Mouse (Mus musculus): ENCODE data around the gene Prmt3. TPM values are rescaled to one million over a fixed set of nuclear protein-coding genes. Genes with fewer than 3 reads are reported as not detected.

The Prmt3 gene
- total and polyA plus RNA-seq, 3 experiments = 62.5 to 73.9 (median 63.7) TPM

- no peaks in the 10 kb centered on the region for H3K9me3 ChIP-seq (replicated peaks; ENCODE audit: insufficient read depth, low read length)
- H3K27ac ChIP-seq (ENCODE audit: control insufficient read depth, low read depth, low read length) = no peak overlapping the region
- no peak overlapping the region for H3K4me3 ChIP-seq (ENCODE audit: control insufficient read depth in 1 of 2, insufficient read depth in 1 of 2, low read depth in 2 of 2, low read length in 2 of 2)
- DNase-seq (ENCODE audit: low read depth, low spot score) = no peak
- no peaks in the 10 kb centered on the region for H3K36me3 ChIP-seq (ENCODE audit: control insufficient read depth in 1 of 2, insufficient read depth in 2 of 2, low read length in 2 of 2)
- no peaks in the 10 kb centered on the region for H3K79me2 ChIP-seq (ENCODE audit: control insufficient read depth, insufficient read depth, low read length, poor library complexity)
- TF ChIP-seq E2F4 (IDR thresholded peaks at IDR 0.05; ENCODE audit: borderline replicate concordance, low read depth, low read length) (no peak), MAX (IDR thresholded peaks at IDR 0.05; ENCODE audit: low read length) (no peak), MEF2A (IDR thresholded peaks at IDR 0.05; ENCODE audit: extremely low read depth, insufficient replicate concordance, low read depth, low read length, poor library complexity, severe bottlenecking) (no peak), ETS1 (IDR thresholded peaks at IDR 0.05; ENCODE audit: low read depth, low read length) (no peak), ZKSCAN1 (IDR thresholded peaks at IDR 0.05; ENCODE audit: low read depth, low read length) (no peak), SIN3A (IDR thresholded peaks at IDR 0.05; ENCODE audit: low read length) (no peak), POLR2AphosphoS5 (IDR thresholded peaks at IDR 0.05; ENCODE audit: borderline replicate concordance, low read depth, low read length) (no peak), ELF1 (IDR thresholded peaks at IDR 0.05; ENCODE audit: low read depth, low read length) (no peak), EP300 (IDR thresholded peaks at IDR 0.05; ENCODE audit: low read depth in 1 of 2, low read length in 2 of 2) (no peak), USF2 (IDR thresholded peaks at IDR 0.05; ENCODE audit: borderline replicate concordance in 1 of 2, insufficient read depth in 1 of 2, low read depth in 1 of 2, low read length in 2 of 2) (no peak), CHD2 (IDR thresholded peaks at IDR 0.05; ENCODE audit: low read length) (no peak), ZMIZ1 (IDR thresholded peaks at IDR 0.05; ENCODE audit: low read depth, low read length) (no peak), BHLHE40 (IDR thresholded peaks at IDR 0.05; ENCODE audit: borderline replicate concordance, low read depth, low read length) (no peak)
- no peak overlapping the region for H3K9ac ChIP-seq (ENCODE audit: control insufficient read depth, low read depth, low read length, poor library complexity, severe bottlenecking)
- H3K27me3 ChIP-seq (ENCODE audit: control insufficient read depth in 1 of 2, insufficient read depth in 2 of 2, low read length in 2 of 2) = no peaks in the 10 kb centered on the region
- no peaks in the 10 kb centered on the region for H3K4me1 ChIP-seq (ENCODE audit: control insufficient read depth in 1 of 2, insufficient read depth in 2 of 2, low read length in 2 of 2)
These were observed 102.0 kb downstream of the Prmt3 start for GRCm38 (mm10) chr7:49879998-49880707.

- DNase-seq (ENCODE audit: low read depth, low spot score) = no peak
- Histone ChIP-seq H3K4me1 (ENCODE audit: control insufficient read depth in 1 of 2, insufficient read depth in 2 of 2, low read length in 2 of 2) (no peaks in the 10 kb centered on the region), H3K27ac (ENCODE audit: control insufficient read depth, low read depth, low read length) (no peak overlapping the region), H3K9ac (ENCODE audit: control insufficient read depth, low read depth, low read length, poor library complexity, severe bottlenecking) (no peak overlapping the region), H3K4me3 (ENCODE audit: control insufficient read depth in 1 of 2, insufficient read depth in 1 of 2, low read depth in 2 of 2, low read length in 2 of 2) (no peak overlapping the region), H3K36me3 (ENCODE audit: control insufficient read depth in 1 of 2, insufficient read depth in 2 of 2, low read length in 2 of 2) (no peaks in the 10 kb centered on the region), H3K27me3 (ENCODE audit: control insufficient read depth in 1 of 2, insufficient read depth in 2 of 2, low read length in 2 of 2) (no peaks in the 10 kb centered on the region), H3K79me2 (ENCODE audit: control insufficient read depth, insufficient read depth, low read length, poor library complexity) (no peaks in the 10 kb centered on the region), H3K9me3 (replicated peaks; ENCODE audit: insufficient read depth, low read length) (no peaks in the 10 kb centered on the region)
- TF ChIP-seq RAD21 (IDR thresholded peaks at IDR 0.05; ENCODE audit: low read depth, low read length) = no peak
- no peak for TF ChIP-seq BHLHE40 (IDR thresholded peaks at IDR 0.05; ENCODE audit: borderline replicate concordance, low read depth, low read length)
- no peak for TF ChIP-seq TCF12 (IDR thresholded peaks at IDR 0.05; ENCODE audit: low read depth, low read length)
- no peak for TF ChIP-seq MAX (IDR thresholded peaks at IDR 0.05; ENCODE audit: low read length)
- no peak for TF ChIP-seq GATA1 (IDR thresholded peaks at IDR 0.05; ENCODE audit: low read depth, low read length)
- no peak for TF ChIP-seq ZC3H11A (IDR thresholded peaks at IDR 0.05; ENCODE audit: low read depth, low read length)
- no peak for TF ChIP-seq EP300 (IDR thresholded peaks at IDR 0.05; ENCODE audit: low read depth in 1 of 2, low read length in 2 of 2)
- no peak for TF ChIP-seq POLR2AphosphoS2 (IDR thresholded peaks at IDR 0.05; ENCODE audit: low read length)
- no peak for TF ChIP-seq NELFE (IDR thresholded peaks at IDR 0.05; ENCODE audit: low read depth, low read length)
- no peak for TF ChIP-seq CTCF (IDR thresholded peaks at IDR 0.05 in 2 of 3, conservative IDR thresholded peaks at IDR 0.05 in 1 of 3; ENCODE audit: control insufficient read depth in 1 of 3, insufficient read depth in 1 of 3, low read depth in 2 of 3, low read length in 3 of 3, poor library complexity in 1 of 3, severe bottlenecking in 1 of 3)
- no peak for TF ChIP-seq MXI1 (IDR thresholded peaks at IDR 0.05; ENCODE audit: low read depth, low read length)
- TF ChIP-seq SMC3 (IDR thresholded peaks at IDR 0.05; ENCODE audit: low read depth, low read length) = no peak
- no peak for TF ChIP-seq GABPA (IDR thresholded peaks at IDR 0.05; ENCODE audit: low read depth, low read length)
- no peak for TF ChIP-seq KAT2A (conservative IDR thresholded peaks at IDR 0.05; ENCODE audit: low read depth, low read length)
- TF ChIP-seq CHD1 (IDR thresholded peaks at IDR 0.05; ENCODE audit: low read depth, low read length) = no peak
- no peak for TF ChIP-seq HCFC1 (IDR thresholded peaks at IDR 0.05; ENCODE audit: low read depth, low read length)
- TF ChIP-seq UBTF (IDR thresholded peaks at IDR 0.05; ENCODE audit: borderline replicate concordance, insufficient read depth, low read depth, low read length) = no peak
- TF ChIP-seq RCOR1 (IDR thresholded peaks at IDR 0.05; ENCODE audit: low read depth, low read length) = no peak
- TF ChIP-seq JUND (IDR thresholded peaks at IDR 0.05; ENCODE audit: low read depth, low read length) = no peak
- TF ChIP-seq USF2 (IDR thresholded peaks at IDR 0.05; ENCODE audit: borderline replicate concordance in 1 of 2, insufficient read depth in 1 of 2, low read depth in 1 of 2, low read length in 2 of 2) = no peak
These were observed 104.1 kb downstream of the Prmt3 start for GRCm38 (mm10) chr7:49882288-49882687.
